Mouse (Mus musculus) ES-CJ7 (cell line): Measurements from ENCODE around the gene Cd180.
A peak's percentile ranks its signal among the peaks of the same experiment; 100 is the strongest.
"Not testable (repeated sequence)": the region's sequence is repeated elsewhere in the genome, so short reads cannot be mapped to it uniquely, and the experiment has no call there.

Experiments used
- DNase-seq: peaks from one replicate; pipeline ENCODE4 v3.0.0; 2011; ENCODE audit warnings: low read depth, low spot score

Gene Cd180

GRCm38 (mm10) chr13:102677602-102678001, 15.8 kb upstream of the Cd180 start:
- not testable (repeated sequence) for DNase-seq

GRCm38 (mm10) chr13:102678482-102678881, 14.9 kb upstream of the Cd180 start:
- DNase-seq = peak; percentile 82

DNA sequence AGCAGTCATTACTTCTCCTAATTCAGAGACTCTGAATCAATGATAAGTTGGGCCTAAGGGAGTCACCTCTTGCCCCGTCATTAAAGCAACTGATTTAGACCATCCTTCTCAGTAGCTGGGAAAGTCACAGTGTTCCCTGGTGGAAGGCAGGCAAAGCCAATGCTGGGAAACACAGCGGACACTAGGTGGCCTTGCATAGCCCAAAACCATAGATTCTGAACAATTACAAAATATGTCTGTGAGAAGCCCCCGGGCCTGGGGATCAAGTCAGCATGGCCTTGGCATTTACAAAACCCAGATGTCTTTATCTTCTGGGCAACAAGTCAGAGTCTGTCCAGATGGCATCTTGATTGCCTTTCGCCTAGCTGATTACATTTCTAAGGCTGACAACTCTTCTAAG, 8.5 kb upstream of the Cd180 start:
- DNase-seq = no peak

DNA sequence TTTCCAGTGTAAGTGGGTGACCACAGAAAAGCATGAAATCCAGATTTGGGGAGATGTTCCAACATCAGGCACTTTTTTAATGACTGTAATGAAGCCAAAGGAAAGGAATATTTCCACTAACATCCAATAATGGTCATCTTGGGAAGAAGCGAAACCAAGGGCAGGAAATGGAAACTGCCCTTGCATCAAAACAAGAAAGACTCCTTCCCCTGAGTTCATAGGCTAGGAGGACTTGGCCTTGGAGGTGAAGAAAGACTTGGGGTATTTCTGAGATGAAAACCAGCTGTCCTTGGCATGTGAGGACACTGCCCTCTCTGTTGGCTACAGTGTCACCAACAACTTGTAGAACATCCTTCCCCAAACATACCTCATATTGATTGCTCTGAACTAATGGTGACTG, 5.2 kb upstream of the Cd180 start:
- no peak for DNase-seq

DNA sequence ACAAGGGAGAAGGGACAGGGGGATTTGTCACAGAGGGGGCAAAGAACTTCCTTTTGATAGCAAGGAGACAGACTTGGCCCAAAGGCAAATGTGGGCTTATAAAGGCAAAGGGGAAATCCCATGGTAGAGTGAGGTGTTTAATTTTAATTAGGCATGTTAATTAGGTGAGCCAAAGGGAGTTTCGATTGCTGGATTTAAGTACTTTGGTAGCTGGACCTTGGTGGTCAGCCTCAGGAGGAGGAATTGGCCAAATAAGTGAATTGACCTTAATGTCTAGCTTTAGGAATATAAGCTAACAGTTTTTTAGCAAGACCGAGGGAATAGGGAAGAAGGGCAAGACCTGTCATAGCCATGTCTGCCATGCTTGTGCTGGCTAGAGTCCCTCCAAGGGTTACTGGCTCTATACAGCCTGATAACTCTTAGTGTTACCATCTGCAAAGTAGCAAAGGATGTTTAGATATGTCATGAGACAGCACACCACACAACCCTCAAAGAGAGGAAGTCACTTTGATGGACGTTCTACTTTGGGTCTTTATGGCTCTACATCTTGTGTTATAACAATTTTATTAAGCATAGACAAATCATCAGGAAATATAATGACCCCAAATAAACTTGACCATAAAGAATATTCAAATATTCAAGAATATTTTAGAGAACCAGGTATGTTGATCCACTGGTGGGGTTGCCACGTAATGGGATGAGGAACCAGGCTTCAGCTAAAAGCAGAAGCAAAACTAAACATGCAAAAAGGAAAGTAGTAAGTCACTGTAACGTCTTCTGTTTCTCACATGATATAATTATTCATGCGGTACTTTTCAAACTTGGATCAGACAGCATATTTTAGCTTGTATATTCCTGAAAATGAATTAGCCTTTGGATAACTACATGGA, 3.9 kb upstream of the Cd180 start:
- DNase-seq = no peak

GRCm38 (mm10) chr13:102690184-102690583, 3.2 kb upstream of the Cd180 start:
- DNase-seq = no peak

DNA sequence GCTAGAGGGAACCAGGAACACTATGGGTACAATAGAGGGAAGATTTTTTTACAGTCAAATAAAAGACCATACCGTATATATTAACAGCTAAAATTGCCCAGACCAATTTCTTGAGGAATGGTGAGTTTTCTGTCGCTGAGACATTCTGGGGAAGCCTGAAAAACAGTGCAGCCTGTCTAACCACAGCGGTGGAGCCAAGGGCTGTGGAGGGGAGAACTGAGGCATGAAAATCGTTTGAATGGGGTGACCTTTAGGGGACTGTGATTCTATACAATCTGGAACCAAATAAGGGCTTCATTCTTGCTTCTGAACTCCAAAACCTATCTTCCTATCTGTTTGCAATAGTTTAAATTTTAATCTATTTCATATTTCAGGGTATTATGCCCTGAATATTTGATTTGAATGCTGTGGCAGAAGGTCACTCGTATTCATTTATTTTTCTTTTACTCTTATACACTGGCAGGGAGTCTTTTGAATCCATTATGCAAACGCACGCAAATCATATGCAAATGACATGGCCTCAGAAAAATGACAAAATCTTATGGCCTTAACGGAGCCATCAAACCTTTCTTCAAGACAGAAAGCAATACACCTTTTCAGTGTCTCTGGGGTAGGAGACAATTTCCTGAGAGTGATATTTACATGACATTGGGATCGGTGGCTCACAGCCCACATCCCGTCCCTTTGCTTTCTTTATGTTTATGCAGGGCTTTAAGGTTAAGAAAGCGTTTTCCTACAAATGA, 1.8 kb upstream of the Cd180 start:
- DNase-seq = no peak

DNA sequence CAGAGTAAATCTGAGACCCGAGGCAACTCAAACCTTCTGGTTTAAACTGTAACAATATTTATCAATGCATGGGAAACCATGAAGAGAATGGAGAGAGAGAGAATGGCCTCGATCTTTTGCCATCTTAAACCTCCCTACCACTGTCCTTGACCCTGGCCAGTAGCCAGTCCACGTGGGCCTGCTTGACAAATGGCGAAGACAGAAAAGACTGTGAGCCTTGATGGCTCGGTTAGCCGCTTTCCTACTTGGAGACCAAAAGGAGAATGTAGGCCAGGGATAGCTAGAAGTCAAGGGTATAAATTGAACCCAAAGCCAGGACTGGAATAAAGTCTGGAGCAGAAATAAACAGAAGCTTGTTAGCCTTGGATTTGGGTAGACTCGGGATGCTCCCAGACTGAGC, 796 bp downstream of the Cd180 start:
- DNase-seq = no peak

DNA sequence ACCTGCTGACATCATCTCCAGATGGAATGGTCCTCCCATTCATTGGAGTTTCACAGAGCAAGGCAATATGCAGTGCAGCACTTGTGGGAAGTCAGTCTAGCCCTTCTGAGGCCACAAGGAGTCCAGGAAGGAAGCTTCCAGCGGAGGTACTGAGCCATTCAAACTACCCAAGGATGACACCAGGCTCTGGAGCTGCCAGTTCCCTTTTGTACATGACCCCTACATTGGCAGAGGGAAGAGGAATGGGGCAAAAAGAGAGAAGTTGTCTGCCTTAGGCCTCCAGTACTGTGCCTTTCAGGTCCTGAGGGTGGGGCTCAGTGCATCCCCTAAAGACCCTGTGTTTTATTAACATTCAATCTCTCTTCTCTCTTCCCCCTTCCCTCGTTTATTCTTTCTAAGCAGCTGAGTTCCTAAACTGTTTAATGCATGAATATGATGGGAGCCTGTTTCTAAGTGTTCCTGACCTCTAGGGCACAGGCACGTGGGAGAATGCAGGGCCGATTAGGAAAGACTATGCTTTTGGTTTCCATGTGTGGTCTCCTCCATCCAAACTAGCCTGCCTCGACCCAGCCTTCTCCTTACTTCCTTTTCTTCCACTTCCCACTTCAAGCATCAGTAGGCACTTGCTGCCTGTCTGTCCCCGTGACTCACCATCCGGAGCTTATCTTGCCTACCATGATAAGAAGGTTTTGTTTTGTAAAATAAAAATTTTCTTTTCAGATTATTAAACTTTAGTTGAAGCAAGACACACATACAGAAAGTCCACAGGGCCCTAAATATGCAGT, 2.0 kb downstream of the Cd180 start:
- no peak for DNase-seq

DNA sequence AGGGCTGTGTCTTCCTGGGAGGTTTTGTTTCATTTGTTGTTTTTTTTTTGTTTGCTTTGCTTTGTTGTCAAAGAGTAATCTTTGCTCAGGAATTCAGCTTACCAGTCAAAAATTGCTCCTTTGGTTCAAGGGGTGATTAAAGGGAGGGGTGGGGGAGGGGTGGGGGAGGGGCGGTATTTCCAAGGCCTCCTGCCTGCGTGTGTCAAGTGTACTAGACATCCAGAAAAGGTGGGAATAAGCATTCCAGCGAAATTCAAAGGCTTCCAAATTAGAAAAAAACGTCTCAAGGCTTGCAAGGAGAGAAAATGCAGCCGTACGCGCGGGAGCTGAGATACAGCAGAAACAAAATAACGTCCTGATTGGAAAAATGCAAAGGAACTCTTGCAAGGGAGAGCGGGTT, 5.0 kb downstream of the Cd180 start:
- no peak for DNase-seq

- peak; percentile 92 for DNase-seq
These were observed 5.5 kb downstream of the Cd180 start for GRCm38 (mm10) chr13:102698751-102699323.

GRCm38 (mm10) chr13:102700176-102700575, 6.8 kb downstream of the Cd180 start:
- DNase-seq = no peak

GRCm38 (mm10) chr13:102700744-102701143, 7.4 kb downstream of the Cd180 start:
- no peak for DNase-seq

- DNase-seq = no peak
These were observed 23.6 kb downstream of the Cd180 start for GRCm38 (mm10) chr13:102716973-102717372.

DNA sequence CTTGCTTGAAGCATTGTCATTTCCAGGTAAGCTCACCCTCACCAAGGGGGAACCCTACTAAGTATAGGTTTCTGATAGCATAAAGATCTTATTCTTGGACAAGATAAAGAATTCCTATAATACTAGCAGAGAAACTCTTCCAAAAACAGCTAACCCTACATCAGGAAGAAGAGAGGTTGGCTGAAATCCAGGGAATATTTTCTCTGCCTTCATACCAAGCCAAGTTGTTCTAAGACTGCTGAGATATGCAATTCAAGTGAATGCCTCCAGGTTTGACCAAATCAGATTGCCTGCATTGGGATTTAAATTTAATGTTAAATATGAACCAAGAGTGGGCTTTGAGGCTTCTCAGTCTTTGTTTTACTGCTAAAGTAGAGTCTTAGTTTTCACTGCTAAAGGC, 32.1 kb downstream of the Cd180 start:
- no peak for DNase-seq

DNA sequence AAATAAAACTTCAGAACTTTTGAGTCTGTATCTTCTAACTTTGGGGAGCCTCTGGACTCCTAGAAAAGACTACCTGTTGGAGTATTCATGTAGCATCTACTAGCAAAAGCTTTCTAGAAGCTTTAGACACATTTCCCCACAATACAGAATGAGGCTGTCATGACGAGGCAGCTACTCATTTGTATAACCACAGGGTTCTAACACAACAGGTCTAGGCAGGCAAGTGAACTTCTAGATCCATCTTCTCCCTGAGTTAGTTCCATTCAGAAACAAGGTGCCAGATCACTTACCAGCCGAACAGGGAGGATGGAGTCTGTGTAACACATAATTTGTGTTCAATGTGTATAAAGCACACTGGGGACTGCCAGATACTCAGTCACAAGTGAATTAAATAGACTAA, 32.5 kb downstream of the Cd180 start:
- DNase-seq = no peak

- DNase-seq = no peak
These were observed 33.5 kb downstream of the Cd180 start for GRCm38 (mm10) chr13:102726876-102727275.

DNA sequence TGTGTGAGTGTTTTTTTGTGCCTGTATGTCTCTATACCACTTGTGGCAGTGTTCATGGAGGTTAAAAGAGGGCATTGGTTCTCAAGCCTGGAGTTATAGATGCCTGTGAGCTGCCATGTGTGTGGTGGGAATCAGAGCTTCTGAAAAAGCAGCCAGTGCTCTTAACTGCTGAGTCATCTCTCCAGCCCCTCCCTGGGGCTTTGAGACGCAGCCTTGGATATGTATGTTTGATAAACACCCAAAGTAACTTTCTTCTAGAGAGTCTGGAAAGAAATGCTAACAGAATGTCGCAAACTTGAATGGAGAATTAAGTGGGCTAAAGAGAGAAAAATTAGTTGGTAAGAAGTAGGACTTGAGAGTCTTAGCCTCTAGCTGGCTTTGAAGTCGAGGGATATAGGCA, 34.7 kb downstream of the Cd180 start:
- DNase-seq = no peak

GRCm38 (mm10) chr13:102728951-102729350, 35.6 kb downstream of the Cd180 start:
- DNase-seq = not testable (repeated sequence)

DNA sequence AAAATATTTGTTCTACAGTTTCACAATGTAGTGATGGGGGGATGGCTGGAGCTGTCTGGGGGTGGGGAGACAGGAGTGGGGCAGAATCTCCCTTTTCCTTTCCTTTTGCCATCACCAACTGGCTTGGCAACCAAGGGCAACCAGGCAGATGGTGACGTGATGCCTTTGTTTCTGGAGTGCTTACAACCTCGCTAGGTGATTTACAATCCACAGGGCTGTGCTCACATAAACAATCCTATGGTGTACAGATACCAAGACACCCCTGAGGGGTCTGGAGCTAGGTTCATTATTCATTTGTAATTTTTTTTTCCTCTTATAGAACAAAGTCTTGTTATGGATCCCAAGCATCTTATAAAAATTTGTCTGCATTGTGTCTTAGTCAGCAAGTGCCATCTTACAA, 39.7 kb downstream of the Cd180 start:
- DNase-seq = no peak

- DNase-seq = no peak
These were observed 44.5 kb downstream of the Cd180 start for GRCm38 (mm10) chr13:102737811-102738210.
